Mouse (Mus musculus): Measurements from ENCODE around the gene Myo1d. TPM values are rescaled to one million over a fixed set of nuclear protein-coding genes. Genes with fewer than 3 reads are reported as not detected.

Myo1d gene
- polyA plus RNA-seq, 1 experiment, result 6.4 TPM

DNA sequence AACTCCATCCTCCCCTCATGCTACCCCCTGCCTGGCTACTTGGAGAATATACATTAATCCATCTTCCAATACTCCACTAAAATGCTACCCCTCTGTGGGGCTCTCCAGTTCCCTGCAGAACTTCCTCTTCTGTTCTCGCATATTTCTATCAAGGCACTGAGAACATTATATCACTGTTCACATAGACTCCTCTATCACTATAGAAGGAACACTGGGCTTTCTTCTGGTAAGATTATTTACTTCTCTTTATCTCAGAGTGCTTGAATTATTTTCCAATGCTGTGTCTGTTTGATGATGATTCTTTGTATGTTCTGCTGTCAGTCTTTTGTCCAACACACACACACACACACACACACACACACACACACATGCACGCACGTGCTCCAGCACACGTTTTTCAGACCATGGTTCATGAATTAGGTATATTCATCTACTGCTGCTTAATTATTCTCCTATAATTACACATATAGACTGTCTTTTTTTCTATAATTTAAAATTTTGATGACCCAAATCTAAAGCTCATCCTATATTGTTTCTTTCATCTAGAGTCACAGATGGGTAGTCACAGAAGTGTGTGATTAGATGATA is 35.9 kb downstream of the Myo1d start:
- Histone ChIP-seq H3K4me1 (ENCODE audit: control insufficient read depth, insufficient read depth, low read length) (no peaks in the 10 kb centered on the region), H3K27ac (ENCODE audit: control insufficient read depth, insufficient read depth, low read depth, low read length, poor library complexity) (no peak overlapping the region), H3K4me3 (replicated peaks; ENCODE audit: control insufficient read depth, low read depth, low read length) (no peak overlapping the region)
- 53% methylated on average over 4 of the region's 4 CpGs for WGBS
- TF ChIP-seq CTCF (IDR thresholded peaks at IDR 0.05; ENCODE audit: control insufficient read depth, insufficient read depth, low read length), result no peak
- no peak for TF ChIP-seq POLR2A (IDR thresholded peaks at IDR 0.05; ENCODE audit: borderline replicate concordance, control insufficient read depth, low read depth, low read length)

GRCm38 (mm10) chr11:80742462-80742861 is 37.4 kb downstream of the Myo1d start:
- TF ChIP-seq CTCF (IDR thresholded peaks at IDR 0.05; ENCODE audit: control insufficient read depth, insufficient read depth, low read length), result no peak
- TF ChIP-seq POLR2A (IDR thresholded peaks at IDR 0.05; ENCODE audit: borderline replicate concordance, control insufficient read depth, low read depth, low read length), result no peak
- H3K4me1 ChIP-seq (ENCODE audit: control insufficient read depth, insufficient read depth, low read length), result no peaks in the 10 kb centered on the region
- no peak overlapping the region for H3K27ac ChIP-seq (ENCODE audit: control insufficient read depth, insufficient read depth, low read depth, low read length, poor library complexity)
- 93% methylated on average over 4 of the region's 4 CpGs for WGBS
- no peak overlapping the region for H3K4me3 ChIP-seq (replicated peaks; ENCODE audit: control insufficient read depth, low read depth, low read length)

DNA sequence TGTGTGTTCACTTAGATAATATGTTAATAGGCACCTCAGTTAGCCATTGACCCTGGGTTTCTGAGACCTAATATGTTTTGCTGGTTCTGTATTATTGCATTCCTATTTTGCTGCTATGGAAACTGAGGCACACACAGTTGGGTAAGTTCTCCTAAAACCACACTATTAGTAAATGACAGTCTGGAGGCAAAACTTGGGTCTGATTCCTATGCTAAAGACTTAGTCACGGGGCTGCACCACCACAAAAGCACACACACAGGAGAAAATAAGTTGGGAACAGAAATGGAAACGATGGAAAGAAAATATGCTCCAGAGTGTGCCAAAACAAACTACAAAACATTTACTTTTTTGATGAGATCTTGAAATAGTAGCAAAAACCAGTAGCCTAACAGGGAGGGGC is 45.1 kb downstream of the Myo1d start:
- Histone ChIP-seq H3K4me1 (ENCODE audit: control insufficient read depth, insufficient read depth, low read length) (no peaks in the 10 kb centered on the region), H3K4me3 (replicated peaks; ENCODE audit: control insufficient read depth, low read depth, low read length) (no peak overlapping the region), H3K27ac (ENCODE audit: control insufficient read depth, insufficient read depth, low read depth, low read length, poor library complexity) (no peak overlapping the region)
- TF ChIP-seq CTCF (IDR thresholded peaks at IDR 0.05; ENCODE audit: control insufficient read depth, insufficient read depth, low read length), result no peak
- WGBS, result 82% methylated on average over 2 of the region's 2 CpGs

GRCm38 (mm10) chr11:80724701-80725100 is 55.1 kb downstream of the Myo1d start:
- H3K4me3 ChIP-seq (replicated peaks; ENCODE audit: control insufficient read depth, low read depth, low read length), result no peak overlapping the region
- TF ChIP-seq CTCF (IDR thresholded peaks at IDR 0.05; ENCODE audit: control insufficient read depth, insufficient read depth, low read length), result no peak
- no peak for TF ChIP-seq POLR2A (IDR thresholded peaks at IDR 0.05; ENCODE audit: borderline replicate concordance, control insufficient read depth, low read depth, low read length)
- 85% methylated on average over 12 of the region's 12 CpGs for WGBS
- H3K27ac ChIP-seq (ENCODE audit: control insufficient read depth, insufficient read depth, low read depth, low read length, poor library complexity), result no peak overlapping the region
- H3K4me1 ChIP-seq (ENCODE audit: control insufficient read depth, insufficient read depth, low read length), result no peaks in the 10 kb centered on the region

- Histone ChIP-seq H3K4me1 (ENCODE audit: control insufficient read depth, insufficient read depth, low read length) (no peaks in the 10 kb centered on the region), H3K27ac (ENCODE audit: control insufficient read depth, insufficient read depth, low read depth, low read length, poor library complexity) (no peak overlapping the region), H3K4me3 (replicated peaks; ENCODE audit: control insufficient read depth, low read depth, low read length) (no peak overlapping the region)
- WGBS, result 78% methylated on average over 9 of the region's 9 CpGs
- TF ChIP-seq CTCF (IDR thresholded peaks at IDR 0.05; ENCODE audit: control insufficient read depth, insufficient read depth, low read length) (no peak), POLR2A (IDR thresholded peaks at IDR 0.05; ENCODE audit: borderline replicate concordance, control insufficient read depth, low read depth, low read length) (no peak)
Measured at GRCm38 (mm10) chr11:80723406-80724047, 56.3 kb downstream of the Myo1d start.

DNA sequence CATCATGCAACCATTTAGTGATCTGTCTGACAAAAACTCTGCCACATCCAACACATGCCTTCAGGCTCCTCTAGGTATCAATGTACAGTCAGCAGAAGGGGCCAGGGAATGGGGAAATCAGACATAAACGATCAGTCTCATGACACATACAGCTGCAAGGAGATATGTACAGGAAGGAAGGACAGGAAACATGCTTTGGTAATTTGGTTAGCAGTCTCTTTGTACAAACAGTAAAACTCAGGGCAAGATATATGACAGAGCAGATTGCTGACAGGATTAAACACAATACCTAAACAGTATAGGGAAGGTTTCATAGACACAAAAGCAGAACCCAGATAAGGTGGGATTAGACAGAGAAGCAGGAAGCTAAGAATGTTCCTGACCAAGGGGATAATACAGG is 60.8 kb downstream of the Myo1d start:
- Histone ChIP-seq H3K27ac (ENCODE audit: control insufficient read depth, insufficient read depth, low read depth, low read length, poor library complexity) (no peak overlapping the region), H3K4me1 (ENCODE audit: control insufficient read depth, insufficient read depth, low read length) (no peaks in the 10 kb centered on the region; the same call in 1 of the 2 replicates), H3K4me3 (replicated peaks; ENCODE audit: control insufficient read depth, low read depth, low read length) (no peak overlapping the region)
- 0% methylated on average over 1 of the region's 1 CpGs for WGBS
- TF ChIP-seq POLR2A (IDR thresholded peaks at IDR 0.05; ENCODE audit: borderline replicate concordance, control insufficient read depth, low read depth, low read length) (no peak), CTCF (IDR thresholded peaks at IDR 0.05; ENCODE audit: control insufficient read depth, insufficient read depth, low read length) (no peak)

- TF ChIP-seq CTCF (IDR thresholded peaks at IDR 0.05; ENCODE audit: control insufficient read depth, insufficient read depth, low read length) (no peak), POLR2A (IDR thresholded peaks at IDR 0.05; ENCODE audit: borderline replicate concordance, control insufficient read depth, low read depth, low read length) (no peak)
- Histone ChIP-seq H3K27ac (ENCODE audit: control insufficient read depth, insufficient read depth, low read depth, low read length, poor library complexity) (no peak overlapping the region), H3K4me1 (ENCODE audit: control insufficient read depth, insufficient read depth, low read length) (no peaks in the 10 kb centered on the region; the same call in 1 of the 2 replicates), H3K4me3 (replicated peaks; ENCODE audit: control insufficient read depth, low read depth, low read length) (no peak overlapping the region)
Measured at GRCm38 (mm10) chr11:80718036-80718435, 61.8 kb downstream of the Myo1d start.

DNA sequence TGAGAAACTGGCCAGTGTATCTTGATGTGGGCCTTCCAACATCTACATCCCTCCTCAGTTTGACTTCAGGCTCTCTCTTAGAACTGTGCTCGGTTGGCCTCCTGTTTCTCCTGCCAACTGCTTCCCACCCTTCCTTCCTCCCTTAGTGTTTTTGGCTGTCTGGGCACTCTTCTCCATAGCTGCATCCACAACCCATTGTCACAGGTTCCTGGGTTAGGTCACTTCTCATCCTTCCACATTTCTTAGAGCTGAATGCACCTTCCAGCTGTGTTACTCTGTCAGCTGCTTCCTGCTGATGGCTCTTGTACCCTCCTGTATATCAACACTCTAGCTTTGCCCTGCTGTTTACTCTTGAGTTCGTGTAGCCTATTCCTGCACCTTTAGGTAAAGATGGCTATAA is 64.7 kb downstream of the Myo1d start:
- no peak for TF ChIP-seq CTCF (IDR thresholded peaks at IDR 0.05; ENCODE audit: control insufficient read depth, insufficient read depth, low read length)
- TF ChIP-seq POLR2A (IDR thresholded peaks at IDR 0.05; ENCODE audit: borderline replicate concordance, control insufficient read depth, low read depth, low read length), result no peak
- no peak overlapping the region for H3K27ac ChIP-seq (ENCODE audit: control insufficient read depth, insufficient read depth, low read depth, low read length, poor library complexity)
- WGBS, result 56% methylated on average over 2 of the region's 2 CpGs
- no peaks in the 10 kb centered on the region; the same call in 1 of the 2 replicates for H3K4me1 ChIP-seq (ENCODE audit: control insufficient read depth, insufficient read depth, low read length)
- no peak overlapping the region for H3K4me3 ChIP-seq (replicated peaks; ENCODE audit: control insufficient read depth, low read depth, low read length)
